Mouse (Mus musculus): ENCODE data around the gene Galc. TPM values are rescaled to one million over a fixed set of nuclear protein-coding genes. Genes with fewer than 3 reads are reported as not detected.
A peak's percentile ranks its signal among the peaks of the same experiment; 100 is the strongest.

Gene Galc
- polyA plus RNA-seq, 1 experiment = 9.0 TPM

DNA sequence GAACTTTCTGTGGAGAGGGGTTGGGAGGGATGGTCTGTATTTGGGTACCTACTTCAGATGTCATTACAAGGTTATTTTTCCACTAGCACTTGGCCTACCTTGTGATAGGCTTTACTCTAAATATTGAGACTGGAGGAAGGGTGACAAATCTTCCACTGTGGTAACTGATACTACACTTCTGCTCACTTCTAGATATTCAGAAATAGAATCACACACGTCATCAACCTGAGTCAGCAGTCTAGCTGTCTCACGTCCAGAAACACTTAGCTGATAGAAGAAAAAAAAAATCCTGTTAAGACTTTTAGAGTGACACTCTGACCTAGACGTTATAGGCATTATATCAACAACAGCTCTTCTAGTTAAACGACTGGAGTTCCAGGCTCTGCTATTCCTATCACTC lies 33.0 kb upstream of the Galc start:
- Histone ChIP-seq H3K4me3 (ENCODE audit: insufficient read depth, poor library complexity, severe bottlenecking) (no peak overlapping the region), H3K27me3 (ENCODE audit: control insufficient read depth, insufficient read depth, insufficient read length) (no peaks in the 10 kb centered on the region), H3K36me3 (ENCODE audit: control insufficient read depth, insufficient read depth) (no peaks in the 10 kb centered on the region), H3K79me2 (ENCODE audit: control insufficient read depth, insufficient read depth) (no peaks in the 10 kb centered on the region), H3ac (ENCODE audit: control insufficient read depth, insufficient read length, low read depth) (no peak overlapping the region), H3K79me3 (ENCODE audit: low read depth) (no peaks in the 10 kb centered on the region)
- no peak for TF ChIP-seq CEBPB (IDR thresholded peaks at IDR 0.05; ENCODE audit: low read depth)
- TF ChIP-seq CTCF (IDR thresholded peaks at IDR 0.05; ENCODE audit: control insufficient read depth, insufficient read depth, insufficient read length) = no peak
- no peak for TF ChIP-seq MAX (IDR thresholded peaks at IDR 0.05)
- no peak for TF ChIP-seq MYOD1 (IDR thresholded peaks at IDR 0.05; ENCODE audit: control insufficient read depth, insufficient read length, low read depth)

GRCm38 (mm10) chr12:98290475-98290874 lies 31.2 kb upstream of the Galc start:
- Histone ChIP-seq H3K36me3 (ENCODE audit: control insufficient read depth, insufficient read depth) (no peaks in the 10 kb centered on the region), H3K79me3 (ENCODE audit: low read depth) (no peaks in the 10 kb centered on the region), H3K27me3 (ENCODE audit: control insufficient read depth, insufficient read depth, insufficient read length) (no peaks in the 10 kb centered on the region), H3ac (ENCODE audit: control insufficient read depth, insufficient read length, low read depth) (no peak overlapping the region), H3K79me2 (ENCODE audit: control insufficient read depth, insufficient read depth) (no peaks in the 10 kb centered on the region), H3K4me3 (ENCODE audit: insufficient read depth, poor library complexity, severe bottlenecking) (no peak overlapping the region)
- no peak for TF ChIP-seq CEBPB (IDR thresholded peaks at IDR 0.05; ENCODE audit: low read depth)
- TF ChIP-seq FOSL1 (IDR thresholded peaks at IDR 0.05; ENCODE audit: insufficient read depth, low read length, poor library complexity, severe bottlenecking) = no peak
- no peak for TF ChIP-seq MAX (IDR thresholded peaks at IDR 0.05)
- no peak for TF ChIP-seq CTCF (IDR thresholded peaks at IDR 0.05; ENCODE audit: control insufficient read depth, insufficient read depth, insufficient read length)
- no peak for TF ChIP-seq MYOG (IDR thresholded peaks at IDR 0.05; ENCODE audit: control insufficient read depth, extremely low read depth, insufficient read length)
- TF ChIP-seq USF1 (IDR thresholded peaks at IDR 0.05; ENCODE audit: low read depth) = no peak
- TF ChIP-seq MYOD1 (IDR thresholded peaks at IDR 0.05; ENCODE audit: control insufficient read depth, insufficient read length, low read depth) = no peak

- H3K36me3 ChIP-seq (ENCODE audit: control insufficient read depth, insufficient read depth) = no peaks in the 10 kb centered on the region
- no peaks in the 10 kb centered on the region for H3K27me3 ChIP-seq (ENCODE audit: control insufficient read depth, insufficient read depth, insufficient read length)
- H3K79me3 ChIP-seq (ENCODE audit: low read depth) = no peaks in the 10 kb centered on the region
- TF ChIP-seq USF1 (IDR thresholded peaks at IDR 0.05; ENCODE audit: low read depth) = no peak
- no peak for TF ChIP-seq FOSL1 (IDR thresholded peaks at IDR 0.05; ENCODE audit: insufficient read depth, low read length, poor library complexity, severe bottlenecking)
- no peak overlapping the region for H3ac ChIP-seq (ENCODE audit: control insufficient read depth, insufficient read length, low read depth)
- no peak overlapping the region for H3K4me3 ChIP-seq (ENCODE audit: insufficient read depth, poor library complexity, severe bottlenecking)
- H3K79me2 ChIP-seq (ENCODE audit: control insufficient read depth, insufficient read depth) = no peaks in the 10 kb centered on the region
Measured at GRCm38 (mm10) chr12:98284477-98284876, 25.2 kb upstream of the Galc start.

DNA sequence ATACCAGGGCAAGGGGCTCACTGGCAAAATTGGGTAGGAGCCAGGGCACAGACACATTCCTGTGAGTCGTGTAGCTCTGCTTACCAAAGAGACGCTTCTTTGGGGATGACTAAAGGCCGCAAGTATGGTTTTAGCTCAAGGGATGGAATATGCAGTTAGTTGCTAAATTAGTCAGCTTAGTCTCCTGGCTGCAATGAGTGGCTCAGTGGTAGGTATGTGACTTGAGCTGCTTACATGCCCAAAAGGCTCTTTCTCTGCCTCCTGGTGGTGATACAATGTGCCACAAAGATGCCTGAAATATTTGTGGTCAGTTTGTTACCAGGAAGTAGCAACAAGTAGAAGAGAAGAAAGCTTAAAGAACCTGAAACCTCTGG lies 24.2 kb upstream of the Galc start:
- Histone ChIP-seq H3K79me3 (ENCODE audit: low read depth) (no peaks in the 10 kb centered on the region), H3K79me2 (ENCODE audit: control insufficient read depth, insufficient read depth) (no peaks in the 10 kb centered on the region), H3K27me3 (ENCODE audit: control insufficient read depth, insufficient read depth, insufficient read length) (no peaks in the 10 kb centered on the region)

DNA sequence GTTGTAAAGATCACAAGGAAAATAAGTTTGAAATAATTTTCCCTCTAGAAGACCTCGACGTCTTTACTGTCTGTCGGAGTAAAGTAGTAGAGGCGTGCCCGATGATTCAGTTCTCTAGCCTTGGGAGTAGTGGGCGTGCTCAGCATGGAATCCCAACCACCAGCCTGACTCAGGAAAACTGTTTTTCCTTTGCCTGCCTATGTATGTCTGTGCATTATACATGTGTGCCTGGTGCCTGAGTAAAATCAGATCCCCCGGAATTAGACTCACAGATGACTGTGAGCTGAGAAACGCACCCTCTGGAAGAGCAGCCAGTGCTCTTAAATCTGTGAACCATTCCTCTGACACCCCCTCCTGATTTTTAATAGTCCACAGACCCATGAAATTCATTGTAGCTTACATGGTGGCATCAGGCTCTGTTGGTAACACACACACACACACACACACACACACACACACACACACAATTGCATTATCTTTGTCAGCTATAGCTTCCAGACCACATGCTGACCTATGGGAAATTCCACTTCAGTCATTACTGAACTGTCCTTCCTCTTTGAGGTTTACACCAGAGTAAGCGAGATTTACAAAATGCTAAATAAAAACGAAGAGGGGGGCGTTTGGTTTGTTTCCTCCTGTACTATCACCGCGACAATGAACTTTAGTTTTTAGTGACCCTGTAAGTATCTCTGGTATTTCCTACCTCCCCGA lies 23.7 kb upstream of the Galc start:
- Histone ChIP-seq H3K27me3 (ENCODE audit: control insufficient read depth, insufficient read depth, insufficient read length) (no peaks in the 10 kb centered on the region), H3K79me3 (ENCODE audit: low read depth) (no peaks in the 10 kb centered on the region), H3K4me3 (ENCODE audit: insufficient read depth, poor library complexity, severe bottlenecking) (no peak overlapping the region), H3K79me2 (ENCODE audit: control insufficient read depth, insufficient read depth) (no peaks in the 10 kb centered on the region), H3K36me3 (ENCODE audit: control insufficient read depth, insufficient read depth) (no peaks in the 10 kb centered on the region), H3ac (ENCODE audit: control insufficient read depth, insufficient read length, low read depth) (peak overlapping the region; percentile 24)
- no peak for TF ChIP-seq FOSL1 (IDR thresholded peaks at IDR 0.05; ENCODE audit: insufficient read depth, low read length, poor library complexity, severe bottlenecking)
- TF ChIP-seq MAX (IDR thresholded peaks at IDR 0.05) = peak; percentile 86
- TF ChIP-seq MYOD1 (IDR thresholded peaks at IDR 0.05; ENCODE audit: control insufficient read depth, insufficient read length, low read depth) = no peak
- no peak for TF ChIP-seq CEBPB (IDR thresholded peaks at IDR 0.05; ENCODE audit: low read depth)
- TF ChIP-seq MYOG (IDR thresholded peaks at IDR 0.05; ENCODE audit: control insufficient read depth, extremely low read depth, insufficient read length) = no peak
- TF ChIP-seq USF1 (IDR thresholded peaks at IDR 0.05; ENCODE audit: low read depth) = no peak
- no peak for TF ChIP-seq CTCF (IDR thresholded peaks at IDR 0.05; ENCODE audit: control insufficient read depth, insufficient read depth, insufficient read length)

More for the DNA sequence above, 24.2 kb upstream of the Galc start:
- no peak overlapping the region for H3ac ChIP-seq (ENCODE audit: control insufficient read depth, insufficient read length, low read depth)
- TF ChIP-seq CEBPB (IDR thresholded peaks at IDR 0.05; ENCODE audit: low read depth) (peak; percentile 3), MYOD1 (IDR thresholded peaks at IDR 0.05; ENCODE audit: control insufficient read depth, insufficient read length, low read depth) (peak; percentile 4), USF1 (IDR thresholded peaks at IDR 0.05; ENCODE audit: low read depth) (no peak)
- no peaks in the 10 kb centered on the region for H3K36me3 ChIP-seq (ENCODE audit: control insufficient read depth, insufficient read depth)
- no peak overlapping the region for H3K4me3 ChIP-seq (ENCODE audit: insufficient read depth, poor library complexity, severe bottlenecking)

GRCm38 (mm10) chr12:98280996-98281395 lies 21.7 kb upstream of the Galc start:
- no peaks in the 10 kb centered on the region for H3K79me2 ChIP-seq (ENCODE audit: control insufficient read depth, insufficient read depth)
- TF ChIP-seq MYOG (IDR thresholded peaks at IDR 0.05; ENCODE audit: control insufficient read depth, extremely low read depth, insufficient read length) = no peak
- TF ChIP-seq FOSL1 (IDR thresholded peaks at IDR 0.05; ENCODE audit: insufficient read depth, low read length, poor library complexity, severe bottlenecking) = no peak
- no peak for TF ChIP-seq CEBPB (IDR thresholded peaks at IDR 0.05; ENCODE audit: low read depth)
- TF ChIP-seq USF1 (IDR thresholded peaks at IDR 0.05; ENCODE audit: low read depth) = no peak
- no peak for TF ChIP-seq CTCF (IDR thresholded peaks at IDR 0.05; ENCODE audit: control insufficient read depth, insufficient read depth, insufficient read length)
- no peak for TF ChIP-seq MYOD1 (IDR thresholded peaks at IDR 0.05; ENCODE audit: control insufficient read depth, insufficient read length, low read depth)
- no peak for TF ChIP-seq MAX (IDR thresholded peaks at IDR 0.05)
- H3K4me3 ChIP-seq (ENCODE audit: insufficient read depth, poor library complexity, severe bottlenecking) = no peak overlapping the region
- no peaks in the 10 kb centered on the region for H3K27me3 ChIP-seq (ENCODE audit: control insufficient read depth, insufficient read depth, insufficient read length)
- no peaks in the 10 kb centered on the region for H3K79me3 ChIP-seq (ENCODE audit: low read depth)
- H3K36me3 ChIP-seq (ENCODE audit: control insufficient read depth, insufficient read depth) = no peaks in the 10 kb centered on the region
- no peak overlapping the region for H3ac ChIP-seq (ENCODE audit: control insufficient read depth, insufficient read length, low read depth)
